Mouse (Mus musculus): ENCODE results near the gene Map4k3. TPM values are rescaled to one million over a fixed set of nuclear protein-coding genes. Genes with fewer than 3 reads are reported as not detected.
A peak's percentile ranks its signal among the peaks of the same experiment; 100 is the strongest.

The Map4k3 gene
- polyA plus RNA-seq, 1 experiment from 2014 or later, result 34.1 TPM

DNA sequence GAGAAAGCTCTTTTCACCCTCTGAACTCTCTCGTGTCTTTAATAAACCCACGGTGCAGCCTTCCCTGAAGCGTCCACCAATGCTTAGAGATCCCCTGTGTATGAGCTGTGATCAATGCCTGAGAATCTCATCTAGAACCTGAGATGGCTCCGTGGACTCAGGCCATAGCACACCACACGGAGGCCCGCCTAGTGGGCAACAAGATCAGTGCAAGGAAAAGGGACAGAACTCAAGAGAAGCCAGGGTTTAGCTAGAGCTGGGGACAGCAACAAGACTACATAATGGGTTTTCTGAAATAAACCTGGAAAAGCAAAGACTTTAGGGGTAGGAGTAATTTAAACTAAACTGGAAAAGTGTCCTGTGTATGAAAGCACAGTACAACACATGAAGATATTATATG is 5.2 kb downstream of the Map4k3 start:
- H3K9ac ChIP-seq, result no peak overlapping the region
- H3K36me3 ChIP-seq (replicated peaks), result no peaks in the 10 kb centered on the region
- no peak overlapping the region for H3K4me3 ChIP-seq (replicated peaks)
- H3K4me2 ChIP-seq, result no peak overlapping the region
- H3K4me1 ChIP-seq, result peaks cover 34% of the 10 kb centered on the region
- H3K27ac ChIP-seq, result no peak overlapping the region
- ATAC-seq (ENCODE audit: low FRiP score), result no peak
- no peaks in the 10 kb centered on the region for H3K9me3 ChIP-seq
- H3K27me3 ChIP-seq, result no peaks in the 10 kb centered on the region
- WGBS, result 76% methylated on average over 6 of the region's 6 CpGs

DNA sequence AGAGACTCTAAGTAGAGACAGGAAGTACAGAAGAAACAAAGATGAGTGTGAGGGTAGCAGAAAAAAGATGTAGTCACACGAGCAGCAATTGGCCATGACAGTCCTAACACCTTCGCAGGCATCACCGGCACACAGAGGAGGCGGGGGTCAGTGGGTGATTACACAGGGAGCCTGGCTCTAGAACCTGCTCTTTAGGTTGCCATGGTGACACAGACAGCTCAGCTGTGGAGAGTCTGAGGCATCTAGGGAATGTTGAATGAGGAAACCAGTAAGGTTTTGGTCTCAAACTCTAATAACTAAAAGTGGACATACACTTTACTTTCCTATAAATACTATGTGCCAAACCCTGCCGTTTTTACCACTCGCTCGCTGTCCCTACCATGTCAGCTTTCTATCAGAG is 6.6 kb downstream of the Map4k3 start:
- Histone ChIP-seq H3K9me3 (no peaks in the 10 kb centered on the region), H3K4me1 (peaks cover 31% of the 10 kb centered on the region), H3K9ac (no peak overlapping the region), H3K36me3 (replicated peaks) (no peaks in the 10 kb centered on the region), H3K27ac (0 out of 2 replicates have a peak overlapping the region, but pooled peaks have one; percentile 16), H3K4me3 (replicated peaks) (no peak overlapping the region), H3K27me3 (no peaks in the 10 kb centered on the region), H3K4me2 (no peak overlapping the region)
- WGBS, result 78% methylated on average over 7 of the region's 7 CpGs
- ATAC-seq (ENCODE audit: low FRiP score), result peak; percentile 59; the same call in 1 of the 2 replicates

DNA sequence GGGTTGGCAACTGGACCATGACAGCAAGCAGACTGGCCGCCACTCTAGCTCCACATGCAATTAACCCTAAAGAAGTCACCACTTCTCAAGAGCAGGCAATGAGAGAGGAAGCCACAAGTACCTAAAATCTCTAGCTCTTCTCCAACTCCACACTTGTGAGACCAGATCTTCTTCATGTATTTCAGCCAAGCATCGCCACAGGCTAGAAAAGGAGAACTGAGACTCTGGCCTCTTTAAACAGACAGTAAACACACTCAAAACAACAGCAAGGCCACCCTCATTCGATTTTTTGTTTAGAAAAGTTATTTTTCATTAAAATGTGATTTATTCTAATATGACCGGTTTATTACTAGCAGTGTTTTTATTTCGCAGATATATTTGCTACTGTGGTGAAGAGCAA is 9.0 kb downstream of the Map4k3 start:
- Histone ChIP-seq H3K4me2 (no peak overlapping the region), H3K9me3 (no peaks in the 10 kb centered on the region), H3K27me3 (no peaks in the 10 kb centered on the region), H3K4me1 (peaks cover 18% of the 10 kb centered on the region), H3K9ac (no peak overlapping the region), H3K4me3 (replicated peaks) (no peak overlapping the region), H3K27ac (no peak overlapping the region), H3K36me3 (replicated peaks) (no peaks in the 10 kb centered on the region)
- 94% methylated on average over 5 of the region's 5 CpGs for WGBS
- ATAC-seq (ENCODE audit: low FRiP score), result no peak

DNA sequence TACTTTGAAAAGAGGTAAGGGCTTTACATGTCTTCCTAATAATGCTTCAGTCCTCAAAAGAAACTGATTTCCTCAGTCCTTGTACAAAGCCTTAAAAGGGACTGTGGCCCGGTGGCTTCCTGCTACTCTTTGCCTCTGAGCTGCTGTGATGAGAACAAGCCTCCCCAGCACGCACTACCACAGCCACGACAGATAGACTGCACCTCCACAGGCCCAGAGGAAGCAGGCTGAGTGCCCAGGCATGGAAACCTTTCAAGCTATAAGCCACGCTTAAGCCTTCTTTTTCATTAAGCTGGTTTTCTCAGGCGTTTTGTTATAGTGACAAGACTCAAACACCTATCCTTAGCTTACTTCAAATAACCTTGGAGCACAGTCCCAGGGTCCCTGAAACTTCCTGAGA is 10.0 kb downstream of the Map4k3 start:
- no peak overlapping the region for H3K27ac ChIP-seq
- no peaks in the 10 kb centered on the region for H3K36me3 ChIP-seq (replicated peaks)
- no peak overlapping the region for H3K4me3 ChIP-seq (replicated peaks)
- WGBS, result 69% methylated on average over 5 of the region's 5 CpGs
- H3K27me3 ChIP-seq, result no peaks in the 10 kb centered on the region
- no peak overlapping the region for H3K4me2 ChIP-seq
- no peak overlapping the region for H3K9ac ChIP-seq
- no peak for ATAC-seq (ENCODE audit: low FRiP score)
- peaks cover 15% of the 10 kb centered on the region for H3K4me1 ChIP-seq
- H3K9me3 ChIP-seq, result no peaks in the 10 kb centered on the region

DNA sequence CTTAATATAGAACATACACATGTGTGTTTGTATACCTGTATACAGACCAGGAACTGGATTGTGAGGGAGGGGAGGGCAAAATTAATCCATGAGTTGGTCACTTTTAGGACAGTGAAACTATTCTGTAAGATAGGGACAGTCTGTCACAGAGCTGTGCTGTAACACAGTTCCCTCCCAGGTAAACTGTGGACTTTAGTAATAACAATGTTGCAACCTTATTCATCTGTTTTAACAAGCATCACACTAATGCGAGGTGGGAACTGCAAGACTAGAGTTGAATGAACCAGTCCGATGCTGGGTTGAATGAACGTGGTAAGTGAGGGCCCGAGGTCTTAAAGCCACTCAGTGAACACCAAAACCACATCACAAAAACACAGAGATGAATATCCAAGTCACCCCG is 14.7 kb downstream of the Map4k3 start:
- 93% methylated on average over 5 of the region's 5 CpGs for WGBS
- Histone ChIP-seq H3K4me2 (no peak overlapping the region), H3K36me3 (replicated peaks) (no peaks in the 10 kb centered on the region), H3K27ac (no peak overlapping the region), H3K9ac (no peak overlapping the region), H3K4me3 (replicated peaks) (no peak overlapping the region), H3K9me3 (no peaks in the 10 kb centered on the region), H3K27me3 (no peaks in the 10 kb centered on the region), H3K4me1 (peaks cover 19% of the 10 kb centered on the region)
- no peak for ATAC-seq (ENCODE audit: low FRiP score)

DNA sequence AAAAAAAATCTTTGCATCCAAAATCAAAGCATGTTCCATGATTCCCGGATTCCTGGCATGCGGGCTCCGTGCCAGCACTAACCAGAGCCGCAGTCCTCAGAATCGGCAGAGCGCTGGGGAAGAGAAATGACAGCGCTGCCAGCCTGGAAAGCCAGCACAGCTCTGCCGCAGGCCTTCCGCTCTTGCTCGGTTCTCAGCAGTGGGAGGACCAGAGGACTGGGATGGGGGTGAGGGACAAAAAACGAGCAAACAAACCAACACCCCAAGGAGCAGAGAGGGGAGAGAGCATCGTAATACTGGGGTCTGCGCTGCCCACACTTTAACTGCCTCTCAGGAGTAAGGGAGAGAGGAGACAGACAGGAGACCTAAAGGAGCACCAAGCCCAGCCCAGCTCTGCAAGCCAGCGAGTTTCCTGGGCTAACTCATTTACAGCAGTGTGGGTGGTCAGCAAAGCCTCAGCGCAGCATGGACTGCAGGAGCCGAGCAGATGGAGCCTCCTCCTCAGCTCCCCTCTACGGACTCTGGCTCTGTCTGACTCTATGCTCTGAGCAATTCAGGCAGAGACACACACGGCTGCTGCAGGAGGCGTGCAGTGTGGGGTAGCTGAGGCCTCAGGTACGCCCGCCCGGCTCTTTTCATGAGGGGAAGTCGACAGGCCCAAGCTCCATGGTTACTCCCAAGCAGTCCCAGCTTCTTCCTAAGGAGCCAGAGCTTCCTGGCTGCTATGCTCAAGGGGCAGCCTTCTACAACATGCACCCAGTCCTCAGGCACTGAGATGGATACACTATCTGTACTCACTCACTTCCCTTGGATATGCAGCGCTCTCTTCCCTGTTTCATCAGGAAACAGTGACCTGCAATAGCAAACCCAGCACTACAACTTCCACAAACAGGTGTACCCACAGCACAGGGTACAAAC is 18.1 kb downstream of the Map4k3 start:
- Histone ChIP-seq H3K4me2 (peak overlapping the region; percentile 43), H3K9ac (peak overlapping the region; percentile 36), H3K9me3 (no peaks in the 10 kb centered on the region), H3K27me3 (no peaks in the 10 kb centered on the region), H3K36me3 (replicated peaks) (no peaks in the 10 kb centered on the region), H3K4me3 (replicated peaks) (0 out of 2 replicates have a peak overlapping the region, but pooled peaks have one; percentile 4), H3K27ac (peak overlapping the region; percentile 72), H3K4me1 (peaks cover 22% of the 10 kb centered on the region)
- WGBS, result 26% methylated on average over 24 of the region's 24 CpGs
- ATAC-seq (ENCODE audit: low FRiP score), result peak; percentile 81

DNA sequence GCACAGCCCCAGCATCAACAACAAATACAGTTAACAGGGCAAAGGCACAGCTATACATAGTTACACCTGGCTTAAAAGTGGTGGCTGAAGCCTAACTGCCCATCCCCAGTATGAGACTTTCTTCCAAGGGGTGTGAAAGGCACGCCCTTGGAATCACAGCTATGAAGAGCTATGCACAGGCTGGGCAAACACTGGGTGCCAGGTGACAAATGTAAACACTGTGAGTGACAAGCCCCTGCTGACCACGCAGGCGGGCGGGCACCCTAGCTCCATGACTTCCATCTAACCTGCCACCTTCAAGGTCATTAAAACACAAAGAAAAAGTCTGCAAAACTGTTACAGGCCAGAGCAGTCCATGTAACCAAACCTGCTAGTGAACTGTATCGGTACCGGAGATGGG is 19.5 kb downstream of the Map4k3 start:
- ATAC-seq (ENCODE audit: low FRiP score), result no peak
- Histone ChIP-seq H3K4me1 (peaks cover 24% of the 10 kb centered on the region), H3K36me3 (replicated peaks) (no peaks in the 10 kb centered on the region), H3K27me3 (no peaks in the 10 kb centered on the region), H3K4me3 (replicated peaks) (no peak overlapping the region), H3K27ac (no peak overlapping the region), H3K4me2 (no peak overlapping the region), H3K9me3 (no peaks in the 10 kb centered on the region), H3K9ac (no peak overlapping the region)
- 91% methylated on average over 6 of the region's 6 CpGs for WGBS

DNA sequence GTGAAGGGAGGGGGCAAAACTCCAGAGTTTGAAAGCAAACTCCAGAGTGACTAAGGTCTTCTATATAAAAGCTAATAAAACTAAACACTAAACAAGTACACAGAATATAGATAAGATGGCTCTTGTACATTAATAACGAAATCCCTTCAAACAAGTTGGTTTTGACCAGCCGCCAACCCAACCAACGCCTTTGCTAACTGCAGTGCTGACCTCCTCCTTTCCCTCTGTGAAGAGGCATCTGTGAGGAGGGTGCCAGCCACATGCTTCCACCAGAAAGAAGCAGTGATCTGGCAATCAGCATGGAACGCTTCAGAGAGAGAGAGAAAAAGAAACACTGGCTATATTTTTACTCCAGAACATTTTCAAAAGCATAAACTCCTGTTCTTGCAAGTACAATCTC is 21.1 kb downstream of the Map4k3 start:
- peaks cover 24% of the 10 kb centered on the region for H3K4me1 ChIP-seq
- no peak overlapping the region for H3K9ac ChIP-seq
- H3K9me3 ChIP-seq, result no peaks in the 10 kb centered on the region
- ATAC-seq (ENCODE audit: low FRiP score), result no peak
- no peak overlapping the region for H3K27ac ChIP-seq
- H3K4me2 ChIP-seq, result no peak overlapping the region
- H3K36me3 ChIP-seq (replicated peaks), result no peaks in the 10 kb centered on the region
- no peaks in the 10 kb centered on the region for H3K27me3 ChIP-seq
- 77% methylated on average over 4 of the region's 4 CpGs for WGBS
- H3K4me3 ChIP-seq (replicated peaks), result no peak overlapping the region

DNA sequence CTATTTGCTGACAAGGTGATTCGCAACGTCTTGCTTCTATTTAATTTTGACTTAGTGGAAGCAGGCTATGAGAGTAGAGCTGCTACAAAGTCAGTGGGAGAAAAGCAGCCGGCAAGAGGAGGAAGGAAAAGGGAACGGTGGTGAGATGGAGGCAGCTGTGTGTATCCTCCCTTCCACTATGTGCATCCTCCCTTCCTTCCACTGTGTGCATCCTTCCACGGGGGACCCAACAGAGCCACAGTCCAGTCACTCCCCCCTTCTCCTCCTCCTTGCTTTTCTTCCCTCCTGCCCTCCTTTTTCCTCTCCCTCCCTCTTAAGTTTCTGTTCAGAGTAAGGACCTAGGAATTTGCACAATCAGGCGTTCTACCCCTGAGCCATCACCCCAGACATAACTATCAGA is 21.7 kb downstream of the Map4k3 start:
- Histone ChIP-seq H3K4me1 (peaks cover 27% of the 10 kb centered on the region), H3K9me3 (no peaks in the 10 kb centered on the region), H3K4me3 (replicated peaks) (no peak overlapping the region), H3K4me2 (no peak overlapping the region), H3K27ac (no peak overlapping the region), H3K27me3 (no peaks in the 10 kb centered on the region), H3K9ac (no peak overlapping the region), H3K36me3 (replicated peaks) (no peaks in the 10 kb centered on the region)
- WGBS, result 78% methylated on average over 6 of the region's 6 CpGs
- no peak for ATAC-seq (ENCODE audit: low FRiP score)

DNA sequence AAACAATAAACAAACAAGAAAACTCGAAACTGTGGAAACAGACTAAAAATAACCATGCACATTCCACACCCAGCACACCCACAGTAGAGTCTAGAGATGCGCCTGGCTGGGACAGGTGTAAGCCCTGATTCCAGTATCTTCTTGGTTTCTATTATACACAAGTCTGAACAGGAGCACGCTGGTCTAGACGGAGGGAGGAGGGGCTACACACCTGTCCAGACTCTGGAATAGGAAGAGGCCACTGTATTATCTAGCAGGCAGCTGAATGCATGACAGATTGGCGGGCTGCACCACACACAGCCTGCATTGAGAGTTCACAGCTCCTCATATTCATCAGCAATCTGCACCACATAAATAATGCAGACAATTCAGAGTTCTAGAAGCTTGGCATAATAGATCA is 26.6 kb downstream of the Map4k3 start:
- Histone ChIP-seq H3K27me3 (no peaks in the 10 kb centered on the region), H3K27ac (no peak overlapping the region), H3K4me1 (peaks cover 24% of the 10 kb centered on the region), H3K9me3 (no peaks in the 10 kb centered on the region), H3K9ac (no peak overlapping the region), H3K4me3 (replicated peaks) (no peak overlapping the region), H3K36me3 (replicated peaks) (no peaks in the 10 kb centered on the region), H3K4me2 (no peak overlapping the region)
- 77% methylated on average over 5 of the region's 5 CpGs for WGBS
- ATAC-seq (ENCODE audit: low FRiP score), result no peak

DNA sequence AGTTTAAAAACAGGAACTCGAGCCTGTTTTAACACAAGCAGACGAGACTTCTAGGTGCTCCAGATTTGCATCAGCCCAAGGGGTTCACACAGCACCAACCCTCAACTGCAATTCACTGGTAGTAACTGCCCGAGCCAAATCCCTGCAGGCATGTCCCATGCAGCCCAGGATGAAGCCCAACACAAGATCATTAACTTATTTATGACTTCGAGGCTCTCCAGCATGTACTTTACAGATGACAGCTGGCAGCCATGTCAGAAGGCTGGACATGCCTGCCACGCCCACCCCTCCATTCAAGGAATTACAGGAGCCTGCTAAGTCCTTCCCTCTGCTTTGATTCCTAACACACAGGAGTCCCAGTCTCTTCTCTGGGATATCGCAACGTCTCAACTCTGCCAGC is 29.4 kb downstream of the Map4k3 start:
- ATAC-seq (ENCODE audit: low FRiP score), result no peak
- H3K9ac ChIP-seq, result no peak overlapping the region
- H3K4me3 ChIP-seq (replicated peaks), result no peak overlapping the region
- no peaks in the 10 kb centered on the region for H3K27me3 ChIP-seq
- H3K9me3 ChIP-seq, result no peaks in the 10 kb centered on the region
- H3K27ac ChIP-seq, result no peak overlapping the region
- no peak overlapping the region for H3K4me2 ChIP-seq
- no peaks in the 10 kb centered on the region for H3K36me3 ChIP-seq (replicated peaks)
- H3K4me1 ChIP-seq, result peaks cover 22% of the 10 kb centered on the region
- 78% methylated on average over 7 of the region's 7 CpGs for WGBS

DNA sequence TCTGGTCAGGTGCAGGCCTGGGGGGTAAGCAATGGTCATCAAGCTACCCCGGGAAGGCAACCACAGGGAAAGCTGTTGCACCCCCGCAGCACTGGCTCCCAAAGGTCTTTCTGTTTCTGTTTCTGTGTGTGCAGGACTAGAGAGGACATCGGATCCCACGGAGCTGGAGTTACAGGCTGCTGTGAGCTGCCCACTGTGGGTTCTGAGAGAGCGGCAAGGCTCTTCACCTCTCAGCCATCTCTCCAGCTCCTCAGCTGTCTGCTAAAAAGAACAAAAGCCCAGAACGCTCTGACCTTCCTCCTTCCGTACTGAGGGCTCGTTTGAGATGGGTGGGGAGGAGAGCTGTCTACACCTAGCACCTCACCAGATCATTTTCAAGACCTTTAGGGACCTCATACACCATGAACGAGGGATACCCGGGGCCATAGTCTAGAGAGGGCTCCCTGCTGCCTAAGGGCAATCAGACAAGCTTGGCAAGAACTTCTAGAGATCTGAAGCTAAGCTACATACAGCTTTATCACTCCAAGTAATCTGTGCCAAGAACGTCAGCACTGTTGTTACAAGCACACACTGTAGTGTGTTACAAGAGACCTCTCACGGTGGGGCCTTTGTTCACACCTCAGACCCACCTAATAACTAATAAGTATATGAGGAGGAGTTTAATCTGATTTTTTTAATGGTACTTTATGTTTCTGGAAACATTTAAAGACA is 29.9 kb downstream of the Map4k3 start:
- H3K36me3 ChIP-seq (replicated peaks), result no peaks in the 10 kb centered on the region
- no peak overlapping the region for H3K9ac ChIP-seq
- no peak overlapping the region for H3K4me2 ChIP-seq
- H3K27ac ChIP-seq, result no peak overlapping the region
- no peaks in the 10 kb centered on the region for H3K9me3 ChIP-seq
- 71% methylated on average over 12 of the region's 12 CpGs for WGBS
- H3K27me3 ChIP-seq, result no peaks in the 10 kb centered on the region
- ATAC-seq (ENCODE audit: low FRiP score), result no peak
- H3K4me1 ChIP-seq, result peaks cover 23% of the 10 kb centered on the region
- no peak overlapping the region for H3K4me3 ChIP-seq (replicated peaks)
